Mouse (Mus musculus) kidney, adult 10 weeks (tissue): ENCODE results near the gene Olfr1424. TPM values are rescaled to one million over a fixed set of nuclear protein-coding genes. Genes with fewer than 3 reads are reported as not detected.

ENCODE experiments used
- polyA plus RNA-seq: library from polyadenylated mRNA; stranded (reverse); fragments of 350-450 nt; fragmentation: Illumina TruSeq; extraction: RNeasy Lipid Tissue Mini Kit (QIAGEN cat#74804); gene quantifications from one replicate; pipeline ENCODE4 v1.2.3, GENCODE M21; 2014; ENCODE audit warnings: low read depth, low replicate concordance

Gene Olfr1424
- not detected for polyA plus RNA-seq

DNA sequence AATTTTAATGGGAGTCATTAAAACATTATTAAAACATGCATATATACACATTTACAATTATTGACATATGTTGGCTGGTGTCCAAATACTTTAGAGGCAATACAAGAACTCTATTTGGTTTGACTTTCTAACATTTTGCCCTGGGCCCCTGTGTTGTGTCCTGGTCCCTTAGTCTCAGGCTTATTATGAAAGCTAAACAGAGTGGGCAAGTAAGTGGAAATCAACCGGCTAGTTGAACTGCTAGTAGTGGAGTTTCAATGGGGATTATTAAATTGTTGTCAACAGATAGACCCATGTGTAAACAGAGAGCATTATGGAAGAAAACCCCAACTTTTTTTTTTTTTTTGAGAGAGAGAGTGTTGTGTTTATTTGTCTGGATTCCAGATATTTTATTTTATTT lies at the start of gene Olfr1424:
TSS of gene Olfr1424 (minus strand) at position 101 of the 400 bp plus-strand sequence.

DNA sequence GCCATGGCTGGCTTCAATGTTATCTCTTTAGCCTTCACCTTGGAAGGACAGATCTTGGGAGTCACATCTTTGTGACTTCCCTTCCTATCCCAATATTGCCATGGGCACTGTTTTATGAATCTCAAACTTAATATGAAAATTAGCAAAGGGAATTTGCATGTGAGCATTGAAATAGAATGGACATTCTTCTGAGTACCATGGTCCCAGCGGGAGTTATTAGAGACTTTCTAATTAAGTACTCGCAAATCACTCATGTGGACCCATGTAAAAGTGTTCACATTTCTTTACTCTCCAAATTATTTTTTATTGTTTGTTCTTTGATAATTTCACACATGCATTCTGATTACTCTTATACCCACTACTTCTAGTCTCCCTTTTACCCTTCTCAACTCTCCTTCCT lies 40.8 kb upstream of the Olfr1424 start, which contains the start of gene Olfr1427:
TSS of gene Olfr1427 (minus strand) at position 101 of the 400 bp plus-strand sequence.

GRCm38 (mm10) chr19:12091913-12092312 lies 29.4 kb upstream of the Olfr1424 start, which contains the start of gene Olfr1426:
Olfr1426 (minus strand) TSS chr19:12092013.

DNA sequence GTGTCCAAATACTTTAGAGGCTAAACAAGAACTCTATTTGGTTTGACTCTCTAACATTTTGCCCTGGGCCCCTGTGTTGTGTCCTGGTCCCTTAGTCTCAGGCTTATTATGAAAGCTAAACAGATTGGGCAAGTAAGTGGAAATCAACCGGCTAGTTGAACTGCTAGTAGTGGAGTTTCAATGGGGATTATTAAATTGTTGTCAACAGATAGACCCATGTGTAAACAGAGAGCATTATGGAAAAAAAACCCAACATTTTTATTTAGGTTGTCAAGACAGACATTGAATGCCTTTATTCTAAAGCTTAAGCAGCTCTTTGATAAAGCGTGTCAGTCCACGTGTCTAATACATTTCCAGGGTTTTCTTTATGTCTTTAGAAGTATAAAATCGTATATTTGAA lies 15.1 kb upstream of the Olfr1424 start, which contains the start of gene Olfr1425:
TSS of gene Olfr1425 (minus strand) at position 101 of the 400 bp plus-strand sequence.

GRCm38 (mm10) chr19:12041217-12041616 lies 21.3 kb downstream of the Olfr1424 start, which contains the start of gene Olfr1423:
Olfr1423 (minus strand) TSS chr19:12041317.

Other genes starting within 250 kb of the Olfr1424 start
- gene Stx3, start 243.3 kb downstream of the Olfr1424 start, polyA plus RNA-seq: 54.3 TPM
- not detected for gene Olfr1417, start 223.5 kb downstream of the Olfr1424 start, polyA plus RNA-seq
- not detected for gene Olfr1418, start 201.6 kb downstream of the Olfr1424 start, polyA plus RNA-seq
- not detected for gene Olfr1419, start 187.6 kb downstream of the Olfr1424 start, polyA plus RNA-seq
- not detected for gene Olfr1420, start 176.1 kb downstream of the Olfr1424 start, polyA plus RNA-seq
- gene Patl1, start 150.3 kb downstream of the Olfr1424 start, polyA plus RNA-seq: 23.9 TPM
- gene Osbp, start 96.7 kb downstream of the Olfr1424 start, polyA plus RNA-seq: 36.7 TPM
- not detected for gene Olfr1423, start 21.4 kb downstream of the Olfr1424 start, polyA plus RNA-seq
- not detected for gene Olfr1425, start 15.0 kb upstream of the Olfr1424 start, polyA plus RNA-seq
- not detected for gene Olfr1426, start 29.3 kb upstream of the Olfr1424 start, polyA plus RNA-seq
- gene Olfr1427, start 40.7 kb upstream of the Olfr1424 start, polyA plus RNA-seq: not detected
- not detected for gene Olfr1428, start 53.2 kb upstream of the Olfr1424 start, polyA plus RNA-seq
- not detected for gene Olfr76, start 60.5 kb upstream of the Olfr1424 start, polyA plus RNA-seq
- gene Olfr1555-ps1, start 107.4 kb upstream of the Olfr1424 start, polyA plus RNA-seq: not detected
- not detected for gene Olfr1431, start 138.0 kb upstream of the Olfr1424 start, polyA plus RNA-seq
- gene Olfr1432, start 169.9 kb upstream of the Olfr1424 start, polyA plus RNA-seq: not detected
- not detected for gene Olfr262, start 179.0 kb upstream of the Olfr1424 start, polyA plus RNA-seq
- not detected for gene Olfr235, start 198.3 kb upstream of the Olfr1424 start, polyA plus RNA-seq
- not detected for gene Olfr1434, start 217.2 kb upstream of the Olfr1424 start, polyA plus RNA-seq
- gene Olfr1436, start 236.4 kb upstream of the Olfr1424 start, polyA plus RNA-seq: not detected